Mouse (Mus musculus) retina, adult 2 months (tissue): ENCODE results near the gene Tmem170b.

Source experiments
- DNase-seq: peaks from one replicate; pipeline ENCODE4 v3.0.0-alpha.2; 2012; ENCODE audit warnings: low read depth, low spot score

Tmem170b gene

DNA sequence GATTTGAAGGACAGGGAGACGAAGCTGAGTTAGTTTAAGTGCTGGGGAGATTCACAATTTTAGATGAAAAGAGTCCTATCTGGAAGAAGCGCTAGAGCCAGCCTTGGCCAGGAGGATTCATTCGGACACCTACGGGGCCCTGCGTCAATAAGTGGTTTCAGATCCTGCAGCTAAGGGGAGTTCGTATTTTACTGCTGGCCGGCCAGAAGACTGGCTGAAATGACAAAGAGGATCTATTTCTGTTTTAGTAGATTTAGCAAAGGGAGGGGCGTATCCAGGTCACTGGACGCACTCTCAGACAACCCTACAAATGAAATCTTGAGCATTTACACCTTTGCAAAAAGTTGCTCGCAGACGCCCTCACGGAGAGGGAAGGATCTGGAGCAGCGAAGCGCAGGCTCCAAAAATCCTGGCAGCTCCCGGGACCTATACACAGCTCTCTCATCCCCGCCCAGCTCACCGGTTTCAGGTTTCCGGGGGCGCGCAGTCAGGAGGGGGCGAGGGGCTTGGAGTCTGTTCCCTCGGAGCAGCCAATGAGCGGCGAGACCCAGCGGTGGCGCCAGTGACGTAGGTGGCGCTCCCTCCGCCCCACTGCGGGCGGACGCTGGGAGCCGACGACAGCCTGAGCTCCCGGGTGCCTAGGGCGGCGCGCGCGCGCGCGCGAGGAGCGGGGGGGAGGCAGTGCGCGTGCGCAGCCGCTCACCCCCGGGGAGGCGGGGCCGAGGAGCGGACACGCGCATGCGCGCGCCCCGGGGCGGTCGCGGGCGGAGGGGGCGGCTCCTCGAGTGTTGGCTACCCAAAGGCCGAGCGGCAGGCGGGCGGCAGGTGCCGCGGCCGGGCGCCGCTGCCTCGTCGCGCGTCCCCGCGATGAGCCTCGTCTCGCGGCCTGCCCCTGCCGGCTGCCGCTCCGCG lies at the start of gene Tmem170b:
TSS of gene Tmem170b (plus strand) at position 809 of the 912 bp plus-strand sequence.
- peak; percentile 94 for DNase-seq

DNA sequence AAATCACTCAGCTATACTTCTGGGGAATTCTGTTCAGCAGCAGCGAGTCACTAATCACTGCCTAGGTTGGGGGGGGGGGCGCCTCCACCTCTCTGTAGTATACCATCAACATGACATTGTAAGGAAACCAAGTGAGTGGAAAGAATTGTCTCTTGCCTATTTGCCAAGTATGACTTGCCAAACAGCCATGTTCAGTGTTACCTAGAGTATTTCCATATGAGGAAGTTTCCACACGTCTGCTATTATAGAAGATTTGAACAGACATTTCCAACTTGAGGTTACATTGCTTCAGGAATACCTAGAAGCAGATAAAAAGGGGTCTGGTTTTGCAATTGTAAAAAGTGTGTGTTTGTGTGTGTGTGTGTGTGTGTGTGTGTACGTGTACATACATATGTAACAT lies 44.7 kb upstream of the Tmem170b start:
- no peak for DNase-seq

DNA sequence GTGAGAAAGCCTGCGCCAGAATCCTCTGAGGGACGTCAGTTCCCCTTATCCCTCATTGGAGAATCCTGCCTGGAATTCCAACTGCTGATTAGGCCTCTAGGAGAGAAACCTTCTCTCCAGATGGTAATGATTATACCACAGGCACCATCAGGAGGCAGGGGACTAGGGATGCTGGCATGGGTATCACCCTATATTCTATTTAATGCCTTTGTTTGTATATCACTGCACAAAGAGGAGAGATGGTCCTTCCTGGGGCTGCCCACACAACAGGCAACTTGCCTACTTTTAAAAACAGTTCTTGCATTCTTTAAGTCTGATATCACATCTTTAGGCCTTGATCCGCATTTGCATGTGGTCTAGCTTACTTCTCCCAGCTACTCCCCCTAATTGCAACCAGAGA lies 37.3 kb upstream of the Tmem170b start:
- DNase-seq: no peak

DNA sequence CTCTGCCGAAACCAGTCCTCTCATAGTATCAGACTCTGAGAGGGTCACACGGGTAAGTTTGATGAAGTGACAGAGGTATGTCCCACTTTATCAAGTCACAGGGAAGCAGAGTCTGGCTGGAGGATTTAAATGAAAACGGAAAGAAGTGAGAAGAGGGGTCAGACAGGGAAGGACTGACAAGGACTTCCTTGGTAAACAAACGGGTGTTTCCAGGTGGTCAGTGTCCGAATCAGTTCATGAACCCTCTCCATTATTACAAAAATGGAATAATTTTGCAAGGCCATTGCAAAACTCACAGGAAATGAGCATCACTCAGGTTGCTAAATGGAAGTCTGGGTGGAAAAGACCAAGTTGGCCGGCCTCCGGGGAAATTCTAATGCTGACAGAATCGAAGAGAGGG lies 36.8 kb upstream of the Tmem170b start:
- DNase-seq: no peak

DNA sequence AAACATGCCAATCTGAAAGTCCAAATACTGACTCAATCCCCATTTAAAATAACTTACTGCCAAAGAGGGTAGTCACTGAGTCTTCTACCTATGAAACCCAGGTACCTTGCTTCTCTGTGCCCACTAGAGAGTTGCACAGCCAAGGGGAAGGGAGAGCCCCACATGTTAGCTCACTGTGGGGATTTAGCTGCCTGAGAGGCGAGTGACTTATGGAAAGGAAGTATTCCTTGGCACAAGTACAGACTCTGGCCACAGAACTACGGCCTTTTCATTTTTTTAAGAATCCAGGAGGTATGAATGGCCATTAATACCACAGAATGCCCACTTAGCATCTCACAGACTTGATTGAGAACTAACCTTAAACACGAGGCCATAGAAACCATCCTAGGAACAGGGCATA lies 35.9 kb upstream of the Tmem170b start:
- DNase-seq: no peak

DNA sequence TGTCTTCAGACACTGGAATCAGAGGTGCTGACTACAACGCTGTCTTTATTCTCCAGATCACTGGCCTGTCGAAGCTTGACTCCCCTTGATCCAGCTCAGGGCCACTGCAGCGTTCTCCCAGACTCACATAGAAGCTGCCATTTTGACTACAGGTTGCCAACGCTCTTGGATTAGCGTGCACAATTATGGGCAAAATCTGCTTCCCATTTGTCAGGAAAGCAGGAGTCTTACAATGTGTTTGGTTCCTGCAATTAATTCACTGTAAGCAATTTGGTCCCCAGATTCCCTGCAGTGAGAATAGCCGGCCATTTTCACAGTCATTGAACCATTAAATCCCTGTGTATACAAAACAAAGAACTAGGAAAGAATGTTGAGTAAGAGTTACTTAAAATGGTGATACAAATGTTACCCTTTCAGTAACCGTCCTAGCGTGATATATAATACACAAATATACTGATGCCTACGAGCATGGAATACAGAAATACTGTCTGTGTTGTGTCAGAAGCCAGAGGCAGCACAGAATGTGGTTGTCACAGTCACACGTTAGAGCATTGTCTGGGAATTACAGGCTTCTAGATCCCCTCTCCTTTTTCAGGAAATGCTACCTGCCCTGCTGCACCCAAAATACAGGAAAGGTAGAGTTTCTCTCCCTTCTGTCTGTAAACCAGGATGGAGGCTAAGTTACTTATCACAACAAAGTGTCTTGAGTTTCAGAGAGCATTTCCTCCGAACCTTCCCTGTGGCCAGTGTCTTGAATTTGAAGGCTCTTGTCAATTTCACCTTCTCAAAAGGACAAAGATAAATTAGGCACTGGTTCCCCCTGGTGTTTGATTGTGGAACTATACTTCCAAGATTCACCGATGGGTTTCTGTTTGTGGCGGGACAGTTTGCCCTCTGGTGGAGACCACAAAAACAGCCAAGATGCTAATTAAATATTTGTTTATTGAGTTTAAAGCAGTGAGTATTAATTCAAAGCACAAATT lies 34.0 kb upstream of the Tmem170b start:
- DNase-seq: peak; percentile 81

DNA sequence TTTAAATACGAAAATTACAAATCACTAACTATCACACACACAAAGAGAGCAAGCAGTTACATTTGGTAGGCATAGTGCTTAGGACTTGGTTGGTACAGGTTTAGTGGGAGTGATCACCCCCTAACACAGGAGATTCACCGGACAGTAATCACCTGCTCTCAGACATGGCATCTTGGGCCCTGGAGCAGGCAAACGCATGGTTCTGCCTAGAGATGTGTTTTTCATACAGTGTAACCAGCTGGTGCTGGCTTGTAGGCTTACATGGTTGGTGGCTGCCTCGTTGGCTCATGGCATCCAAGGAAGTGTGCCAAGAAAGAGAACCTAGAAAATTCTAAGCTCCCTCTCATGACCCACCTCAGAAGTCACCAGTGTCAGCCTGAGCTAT lies 33.4 kb upstream of the Tmem170b start:
- no peak for DNase-seq

DNA sequence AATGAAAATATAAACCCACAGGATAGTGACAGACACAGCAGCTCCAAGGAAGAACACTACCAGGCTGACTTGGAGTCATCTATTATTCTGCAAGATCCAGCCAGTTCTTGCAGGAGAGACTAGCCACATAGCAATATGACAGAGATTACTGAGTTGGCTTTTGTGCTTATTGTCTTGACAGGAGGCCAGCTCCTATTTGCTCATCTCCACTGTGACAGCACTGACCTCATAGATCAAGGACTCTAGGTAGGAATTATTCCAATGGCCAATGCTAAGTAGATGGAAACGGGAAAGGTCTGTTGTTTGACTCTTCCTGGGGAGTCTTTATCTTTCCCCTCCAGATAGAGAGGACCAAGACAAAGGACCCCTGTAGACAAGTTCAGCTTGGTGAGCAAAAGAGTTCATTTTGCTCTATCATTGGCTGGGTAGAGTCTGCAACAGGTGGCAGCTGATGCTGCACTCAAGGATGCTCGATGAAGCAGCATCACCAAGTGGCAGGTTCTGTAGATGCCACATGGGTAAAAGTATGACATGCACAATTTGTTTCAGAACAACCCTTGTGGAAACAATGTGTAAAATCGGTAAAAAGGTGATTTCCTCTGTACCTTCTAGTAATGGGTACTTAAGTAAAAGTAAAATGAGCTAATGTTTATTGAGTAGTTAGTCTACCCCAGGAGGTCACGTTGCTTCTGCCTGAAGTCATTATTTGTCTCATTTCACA lies 32.4 kb upstream of the Tmem170b start:
- no peak for DNase-seq

DNA sequence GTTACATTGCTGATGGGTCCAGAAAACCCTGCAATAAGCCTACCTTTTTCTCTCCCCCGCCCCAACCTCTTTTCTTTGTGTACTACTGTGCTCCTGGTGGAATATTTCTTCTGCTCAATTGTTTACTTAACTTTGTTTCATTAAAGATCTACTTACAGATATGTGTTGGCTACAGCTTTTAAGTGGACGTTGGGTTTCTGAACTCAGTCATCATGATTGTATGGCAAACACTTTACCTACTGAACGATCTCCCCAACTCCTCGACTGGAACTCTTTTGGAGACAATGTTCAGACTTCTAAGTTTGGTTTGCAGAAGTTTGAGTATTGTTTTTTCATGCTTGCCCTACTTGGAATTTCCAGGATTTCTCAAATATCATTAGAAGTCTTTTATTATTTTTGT lies 24.6 kb upstream of the Tmem170b start:
- DNase-seq: no peak

DNA sequence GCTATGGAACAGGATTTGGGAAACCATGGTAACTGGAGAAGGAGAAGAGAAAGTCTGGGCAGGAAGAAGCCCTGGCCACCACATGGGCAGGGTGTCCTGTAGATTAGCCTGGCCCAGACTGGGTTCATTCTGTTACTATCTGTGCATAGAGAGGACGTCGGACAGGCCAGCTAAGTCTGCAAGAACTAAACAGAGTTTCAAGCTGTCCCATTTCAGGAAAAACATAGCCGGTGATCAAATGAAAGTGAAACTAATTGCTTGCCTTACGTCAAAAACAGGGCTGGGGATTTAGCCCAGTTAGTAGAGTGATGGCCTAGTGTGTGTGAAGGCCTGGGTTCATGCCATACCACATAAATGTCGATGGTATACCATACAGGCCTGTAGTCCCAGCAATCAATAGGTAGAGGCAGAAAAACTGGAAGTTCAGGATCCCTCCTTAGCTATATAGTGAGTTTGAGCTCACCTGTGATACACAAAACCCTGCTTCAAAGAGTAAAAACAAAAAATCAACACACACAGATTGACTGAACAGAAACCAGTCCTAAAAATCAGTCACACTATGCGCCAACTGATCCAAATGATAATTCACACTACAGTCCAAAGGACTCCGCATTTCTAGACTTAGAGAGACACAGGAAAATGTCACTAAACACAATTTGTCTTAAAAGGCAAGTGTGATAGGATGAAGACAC lies 21.9 kb upstream of the Tmem170b start:
- no peak for DNase-seq

DNA sequence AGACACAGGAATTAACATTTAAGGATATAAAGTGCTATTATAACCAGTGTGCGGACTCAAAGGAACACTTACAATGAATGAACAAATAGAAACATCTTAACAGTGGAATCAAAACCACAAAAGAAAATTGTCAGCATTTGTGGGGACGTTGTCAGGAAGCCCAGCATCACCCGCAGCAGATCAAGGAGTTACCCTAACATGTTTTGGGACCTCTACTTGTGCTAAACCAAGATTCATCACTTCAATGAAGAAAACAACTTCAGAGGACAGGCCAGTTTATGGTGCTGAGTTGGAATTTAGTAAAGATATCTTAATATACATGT lies 21.4 kb upstream of the Tmem170b start:
- DNase-seq: no peak

DNA sequence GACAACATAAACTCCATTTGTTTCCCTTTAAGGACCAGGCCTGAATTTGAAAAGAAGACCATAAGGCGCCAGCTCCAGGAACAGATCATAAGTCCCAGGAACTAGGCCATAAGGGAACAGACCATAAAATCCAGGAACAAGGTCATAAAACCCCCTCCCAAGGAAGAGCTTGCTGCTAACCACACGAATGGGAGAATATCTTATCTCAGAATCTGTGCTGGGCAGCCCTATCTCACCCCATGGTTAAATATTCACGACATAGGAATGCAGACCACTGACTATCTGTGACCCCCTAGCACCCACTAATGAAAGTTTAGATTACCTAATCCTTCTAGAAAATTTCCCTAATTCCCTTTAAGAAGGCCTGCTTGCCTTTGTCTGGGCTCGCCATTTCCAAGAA lies 20.8 kb upstream of the Tmem170b start:
- no peak for DNase-seq

DNA sequence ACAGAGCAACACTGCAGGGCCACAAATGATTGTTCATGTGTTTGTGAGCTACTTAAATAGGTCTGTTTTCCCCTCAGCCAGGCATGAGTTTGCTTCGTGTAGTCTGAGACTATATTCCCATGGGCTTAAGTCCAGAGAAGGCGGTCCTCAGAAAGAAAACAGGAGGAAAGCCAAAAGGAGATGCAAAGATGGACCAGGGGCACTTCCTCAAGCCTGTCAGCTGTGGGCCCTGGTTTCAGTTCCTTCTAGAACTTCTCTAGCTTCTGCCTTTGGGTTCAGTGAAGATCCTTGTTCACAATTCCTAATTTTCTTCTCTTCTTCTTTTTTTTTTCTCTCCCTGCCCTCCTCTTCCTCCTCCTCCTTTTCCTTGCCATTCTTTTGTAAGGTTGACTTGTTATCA lies 9.0 kb upstream of the Tmem170b start:
- DNase-seq: no peak

DNA sequence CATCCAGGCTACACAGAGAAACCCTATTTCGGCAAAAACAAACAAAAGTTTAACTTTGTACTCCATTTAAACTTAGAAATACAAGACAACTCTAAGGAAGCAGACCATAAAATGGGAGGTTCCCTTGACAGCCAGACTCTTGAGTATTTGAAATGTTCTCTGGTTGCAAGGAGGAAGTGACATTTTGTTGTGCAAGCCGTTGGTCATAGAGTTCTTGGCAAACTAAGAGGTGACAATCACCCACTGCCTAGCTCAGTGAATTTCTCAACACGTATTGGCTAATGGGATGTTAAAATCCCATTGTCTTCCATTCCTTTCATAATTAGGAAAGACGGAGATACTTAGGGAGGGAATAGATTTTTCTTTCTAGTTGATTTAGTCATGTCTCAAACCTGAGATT lies 5.7 kb upstream of the Tmem170b start:
- no peak for DNase-seq

DNA sequence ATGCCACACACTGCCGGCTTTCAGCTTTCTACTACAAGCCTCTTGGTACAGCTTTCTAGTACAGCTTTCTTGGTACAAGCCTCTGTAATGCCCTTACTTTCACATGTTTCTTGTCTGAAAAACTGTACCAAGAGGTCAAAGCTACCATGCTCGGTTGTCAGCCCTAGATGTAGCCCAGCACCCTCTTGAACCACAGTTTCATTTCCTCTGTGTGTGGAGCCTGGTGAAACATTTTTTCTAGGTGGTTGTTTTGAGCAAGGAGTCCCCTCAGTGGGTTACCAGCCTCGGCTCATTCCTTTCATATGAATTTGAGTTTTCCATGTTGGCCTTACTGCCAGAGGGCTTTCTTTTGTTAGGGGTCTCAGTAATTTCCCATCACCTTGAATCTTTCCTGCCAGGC lies 4.7 kb upstream of the Tmem170b start:
- no peak for DNase-seq

DNA sequence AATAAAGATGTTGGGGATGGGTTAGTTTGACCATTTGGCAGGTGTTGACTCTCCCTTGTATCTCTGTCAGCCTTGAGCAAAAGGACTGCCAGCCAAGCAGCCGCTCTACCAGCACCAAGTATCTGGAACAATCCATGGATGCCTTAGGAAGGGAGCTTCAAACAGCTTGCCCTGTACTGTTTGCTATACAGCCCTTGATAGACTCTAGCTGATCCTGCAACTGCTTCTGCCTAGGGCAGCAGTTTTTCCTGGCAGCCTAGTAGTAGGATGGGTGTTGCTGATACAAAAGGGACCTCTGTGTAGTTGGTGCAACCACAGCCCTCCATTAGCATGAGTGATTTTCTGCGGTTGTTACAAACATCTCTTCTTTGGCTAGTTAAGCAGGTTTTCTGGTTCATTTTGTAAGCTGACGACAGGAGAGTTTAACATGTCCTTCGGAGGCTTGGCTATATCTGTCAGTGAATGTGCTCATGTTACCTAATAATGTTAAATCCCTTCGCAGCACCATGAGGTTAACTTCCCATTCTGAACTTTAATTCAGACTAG lies 1.7 kb upstream of the Tmem170b start:
- no peak for DNase-seq

DNA sequence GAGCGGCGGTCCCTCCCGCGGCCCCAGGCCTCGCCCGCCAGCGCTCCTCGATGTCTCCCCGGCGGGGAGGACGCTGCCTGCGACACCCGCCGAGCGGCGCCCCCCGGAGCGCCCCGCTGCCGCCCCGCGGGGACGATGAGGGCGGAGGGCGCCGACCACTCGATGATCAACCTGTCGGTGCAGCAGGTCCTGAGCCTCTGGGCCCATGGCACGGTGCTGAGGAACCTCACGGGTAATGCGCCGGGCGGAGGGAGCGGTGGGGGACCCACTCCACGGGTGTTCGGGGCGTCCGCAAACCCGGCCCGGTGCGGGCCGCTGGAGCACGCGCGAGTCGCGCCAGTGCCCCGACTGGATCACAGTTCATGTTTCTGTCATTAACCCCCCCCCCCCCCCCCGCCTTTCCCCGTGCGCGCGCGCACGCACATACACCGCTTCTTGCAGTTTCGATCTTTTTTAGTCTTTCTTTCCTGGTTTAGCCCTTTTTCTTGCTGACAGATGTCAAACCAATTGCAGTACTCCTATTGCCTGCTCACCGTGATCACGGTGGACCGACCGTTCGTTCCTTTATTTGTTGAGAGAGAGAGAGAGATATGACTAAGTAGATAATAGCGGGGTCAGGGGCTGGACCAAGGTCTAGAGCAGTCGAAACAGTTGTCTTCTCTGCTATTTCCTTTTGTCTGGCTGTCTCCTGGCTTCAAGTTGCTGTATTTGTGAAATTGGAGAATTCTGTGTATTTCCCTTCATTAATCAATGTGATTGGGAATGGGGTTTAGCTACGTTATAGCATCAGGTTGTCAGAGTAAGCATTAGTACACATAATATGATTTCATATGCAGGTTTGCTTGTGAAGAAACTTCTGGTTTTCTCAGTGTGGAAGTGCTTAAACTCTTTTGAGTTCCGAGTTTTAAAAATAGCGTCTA lies 634 bp downstream of the Tmem170b start:
- peak; percentile 43 for DNase-seq

DNA sequence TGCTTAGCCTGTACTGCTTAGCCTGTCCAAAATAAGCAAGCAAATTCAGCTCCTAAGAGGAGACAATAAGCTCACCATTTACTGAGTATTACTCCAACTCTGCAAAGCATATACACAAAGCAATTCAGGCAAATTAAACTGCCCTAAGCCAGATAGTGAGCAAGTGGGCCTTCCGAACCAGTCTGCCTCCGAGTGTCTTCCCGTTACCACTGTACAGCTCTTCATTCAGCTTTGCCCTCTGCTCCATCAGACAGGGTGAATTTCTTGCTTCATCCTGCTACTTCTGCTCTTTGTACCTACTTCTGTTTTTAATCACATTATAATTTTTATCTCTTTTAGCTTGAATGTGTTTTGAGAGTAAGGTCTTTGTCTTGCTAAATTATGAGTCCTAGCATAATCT lies 1.9 kb downstream of the Tmem170b start:
- DNase-seq: no peak

DNA sequence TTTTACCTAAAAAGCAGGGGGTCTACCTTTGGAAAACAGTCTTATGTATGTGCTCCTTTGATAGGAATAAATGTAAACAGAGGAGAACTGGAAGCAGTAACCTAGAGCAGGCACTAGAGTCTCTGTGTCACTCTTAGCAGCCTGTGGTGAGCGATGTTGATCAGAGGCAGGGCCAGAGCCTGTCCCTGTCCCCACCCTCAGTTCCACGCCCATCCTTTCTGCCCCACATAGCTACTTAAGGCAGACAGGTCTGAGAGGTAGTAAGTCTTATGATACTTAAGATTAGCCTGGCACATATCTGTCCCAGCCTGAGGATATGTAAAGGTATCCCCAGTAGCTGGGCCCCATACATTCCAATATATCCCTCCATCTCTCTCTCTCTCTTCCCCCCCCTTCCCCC lies 2.9 kb downstream of the Tmem170b start:
- peak; percentile 18 for DNase-seq

DNA sequence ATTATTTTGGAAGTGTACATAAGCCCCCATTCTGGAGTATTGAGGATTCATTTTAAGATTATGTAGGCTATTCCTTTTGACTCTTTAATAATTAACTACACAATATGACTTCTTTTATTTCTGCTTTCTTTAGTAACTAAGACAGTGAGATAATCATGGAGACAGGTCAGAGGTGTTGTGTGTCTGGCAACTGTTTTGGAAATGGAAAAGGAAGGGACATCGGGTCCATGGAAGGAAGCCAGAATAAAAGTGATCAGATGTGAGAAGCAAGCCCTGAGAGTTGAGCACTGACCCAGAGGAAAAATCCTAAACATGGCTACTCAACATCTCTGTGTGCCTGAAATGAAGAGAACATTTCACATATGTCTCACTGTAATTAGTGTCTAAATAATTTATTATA lies 5.3 kb downstream of the Tmem170b start:
- no peak for DNase-seq
